Comparison of ENCODE assay signal across 10 mouse cellular contexts in the genomic region with DNA sequence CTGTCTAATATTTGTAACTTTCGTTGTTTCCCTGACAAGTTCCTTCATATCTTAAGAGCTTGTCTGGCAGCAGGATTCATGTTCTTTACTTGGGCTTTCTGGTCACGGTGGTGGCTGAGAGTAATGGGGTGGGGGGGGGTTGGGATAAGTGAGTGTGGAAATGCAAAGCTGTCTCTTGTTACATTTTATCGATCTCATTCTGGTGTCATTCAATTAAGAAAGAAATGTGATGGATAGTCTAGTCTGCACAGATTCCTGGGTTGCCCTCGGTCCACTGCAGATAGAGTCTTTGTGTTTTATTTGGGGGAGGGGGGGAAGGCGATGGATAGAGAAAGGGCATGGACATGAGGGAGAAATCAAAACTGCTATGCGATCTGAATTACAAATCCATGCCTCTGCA.
DNase-seq lines count a peak whose midpoint lies in the region; ATAC-seq and TF ChIP-seq lines count a peak whose summit lies in the region.
"Had no signal": no experiment of that assay in that cellular context is flagged by ENCODE, and none has a peak within 500 bp of the region (broad histone marks: within the 10 kb centered on the region; RNA-seq: fewer than 3 reads in every experiment).

No protein-coding gene starts in this region.

- no peak for ATAC-seq in embryonic facial prominence, embryonic 13.5 days (ENCODE audit: insufficient number of reproducible peaks, insufficient read depth, low FRiP score, low TSS enrichment, low read depth)
- ATAC-seq in forebrain, embryonic 15.5 days (replicated peaks) = peak; percentile 5; the same call in 1 of the 2 replicates
- no peak for ATAC-seq in limb, embryonic 12.5 days (ENCODE audit: insufficient number of reproducible peaks, insufficient read depth, low FRiP score, low TSS enrichment, low read depth)
- peak; percentile 86 for ATAC-seq in neural tube, embryonic 11.5 days (ENCODE audit: insufficient read depth, low FRiP score, low TSS enrichment)
- no peak for ATAC-seq in lung, postnatal 0 days

- no peaks in the 10 kb centered on the region for H3K9me3 ChIP-seq in embryonic facial prominence, embryonic 13.5 days
- H3K9me3 ChIP-seq in forebrain, embryonic 15.5 days = no peaks in the 10 kb centered on the region
- H3K9me3 ChIP-seq in limb, embryonic 12.5 days = no peaks in the 10 kb centered on the region
- H3K9me3 ChIP-seq in neural tube, embryonic 11.5 days (ENCODE audit: control insufficient read depth, low read length) = no peaks in the 10 kb centered on the region
- no peaks in the 10 kb centered on the region for H3K9me3 ChIP-seq in lung, postnatal 0 days (ENCODE audit: low read length)

- H3K4me1 ChIP-seq in embryonic facial prominence, embryonic 13.5 days = peaks cover 32% of the 10 kb centered on the region
- H3K4me1 ChIP-seq in forebrain, embryonic 15.5 days = peaks cover 48% of the 10 kb centered on the region
- H3K4me1 ChIP-seq in limb, embryonic 12.5 days (replicated peaks) = peaks cover 34% of the 10 kb centered on the region
- peaks cover 46% of the 10 kb centered on the region for H3K4me1 ChIP-seq in neural tube, embryonic 11.5 days (ENCODE audit: control insufficient read depth, insufficient read depth, low read length)
- H3K4me1 ChIP-seq in lung, postnatal 0 days (ENCODE audit: insufficient read depth, low read depth, low read length) = no peaks in the 10 kb centered on the region

- no peak for TF ChIP-seq EP300 in lung, postnatal 0 days (IDR thresholded peaks at IDR 0.05)

- peak overlapping the region; percentile 76 for H3K27ac ChIP-seq in embryonic facial prominence, embryonic 13.5 days
- peak overlapping the region; percentile 56; the same call in 1 of the 2 replicates for H3K27ac ChIP-seq in forebrain, embryonic 15.5 days (replicated peaks)
- H3K27ac ChIP-seq in limb, embryonic 12.5 days = peak overlapping the region; percentile 81
- peak overlapping the region; percentile 91 for H3K27ac ChIP-seq in neural tube, embryonic 11.5 days (ENCODE audit: low read depth, low read length)
- no peak overlapping the region for H3K27ac ChIP-seq in lung, postnatal 0 days (ENCODE audit: low read length)

- no peaks in the 10 kb centered on the region for H3K27me3 ChIP-seq in embryonic facial prominence, embryonic 13.5 days
- no peaks in the 10 kb centered on the region for H3K27me3 ChIP-seq in forebrain, embryonic 15.5 days
- no peaks in the 10 kb centered on the region for H3K27me3 ChIP-seq in limb, embryonic 12.5 days
- no peaks in the 10 kb centered on the region for H3K27me3 ChIP-seq in neural tube, embryonic 11.5 days (ENCODE audit: control insufficient read depth, insufficient read depth, low read length)
- H3K27me3 ChIP-seq in lung, postnatal 0 days (replicated peaks; ENCODE audit: insufficient read depth, low read length) = no peaks in the 10 kb centered on the region

- H3K4me3 ChIP-seq in embryonic facial prominence, embryonic 13.5 days = no peak overlapping the region
- H3K4me3 ChIP-seq in forebrain, embryonic 15.5 days = no peak overlapping the region
- no peak overlapping the region for H3K4me3 ChIP-seq in limb, embryonic 12.5 days (replicated peaks)
- H3K4me3 ChIP-seq in neural tube, embryonic 11.5 days (ENCODE audit: low read depth, low read length) = no peak overlapping the region
- H3K4me3 ChIP-seq in lung, postnatal 0 days (ENCODE audit: low read depth, low read length) = no peak overlapping the region

- peak overlapping the region; percentile 44; the same call in 1 of the 2 replicates for H3K4me2 ChIP-seq in embryonic facial prominence, embryonic 13.5 days
- H3K4me2 ChIP-seq in forebrain, embryonic 15.5 days (replicated peaks) = peak overlapping the region; percentile 13
- H3K4me2 ChIP-seq in limb, embryonic 12.5 days = no peak overlapping the region
- H3K4me2 ChIP-seq in neural tube, embryonic 11.5 days (ENCODE audit: low read depth) = peak overlapping the region; percentile 27; the same call in 1 of the 2 replicates
- H3K4me2 ChIP-seq in lung, postnatal 0 days (replicated peaks; ENCODE audit: low read depth, low read length) = no peak overlapping the region
- H3K4me2 ChIP-seq: lung, embryonic 14.5 days had no signal

- DNase-seq in neural tube, embryonic 11.5 days (ENCODE audit: low spot score) = peak; percentile 77
- no peak for DNase-seq in lung, postnatal 0 days (ENCODE audit: low spot score)
- DNase-seq in ovary, postnatal 14 days (ENCODE audit: low spot score) = no peak
- no peak for DNase-seq in B cell, adult 2 months
- DNase-seq: cerebellum, adult 8-10 months; heart, postnatal 10 days; lung, embryonic 14.5 days had no signal

- no peaks in the 10 kb centered on the region for H3K36me3 ChIP-seq in embryonic facial prominence, embryonic 13.5 days
- no peaks in the 10 kb centered on the region for H3K36me3 ChIP-seq in forebrain, embryonic 15.5 days
- H3K36me3 ChIP-seq in limb, embryonic 12.5 days = no peaks in the 10 kb centered on the region
- H3K36me3 ChIP-seq in neural tube, embryonic 11.5 days (ENCODE audit: control insufficient read depth, insufficient read depth, low read length) = no peaks in the 10 kb centered on the region
- no peaks in the 10 kb centered on the region for H3K36me3 ChIP-seq in lung, postnatal 0 days (ENCODE audit: insufficient read depth, low read length)

- H3K9ac ChIP-seq in embryonic facial prominence, embryonic 13.5 days = no peak overlapping the region
- H3K9ac ChIP-seq in forebrain, embryonic 15.5 days (replicated peaks) = no peak overlapping the region
- no peak overlapping the region for H3K9ac ChIP-seq in limb, embryonic 12.5 days (replicated peaks)
- H3K9ac ChIP-seq in neural tube, embryonic 11.5 days (ENCODE audit: low read length) = no peak overlapping the region
- no peak overlapping the region for H3K9ac ChIP-seq in lung, postnatal 0 days (replicated peaks; ENCODE audit: low read depth)
- H3K9ac ChIP-seq: lung, embryonic 14.5 days had no signal

- TF ChIP-seq CTCF in lung, postnatal 0 days (IDR thresholded peaks at IDR 0.05) = no peak

- 35% methylated on average over 6 of the region's 6 CpGs for WGBS in embryonic facial prominence, embryonic 13.5 days
- WGBS in forebrain, embryonic 15.5 days = 45% methylated on average over 6 of the region's 6 CpGs
- WGBS in limb, embryonic 12.5 days = 60% methylated on average over 6 of the region's 6 CpGs
- 27% methylated on average over 6 of the region's 6 CpGs for WGBS in neural tube, embryonic 11.5 days
- WGBS in lung, postnatal 0 days = 62% methylated on average over 6 of the region's 6 CpGs

Comparison
In these comparisons a context has a peak if more than half of its experiments do, and no peak if none do; other contexts are left out.
1. ATAC-seq: peak in forebrain, embryonic 15.5 days (single experiment) and neural tube, embryonic 11.5 days (single experiment); none in embryonic facial prominence, embryonic 13.5 days (single experiment), limb, embryonic 12.5 days (single experiment) and lung, postnatal 0 days (single experiment).
2. H3K4me2 ChIP-seq: peak in embryonic facial prominence, embryonic 13.5 days (single experiment), forebrain, embryonic 15.5 days (single experiment) and neural tube, embryonic 11.5 days (single experiment); none in limb, embryonic 12.5 days (single experiment) and lung, postnatal 0 days (single experiment).